Mouse (Mus musculus) intestine, postnatal 0 days (tissue): ENCODE measurements around the gene Odf4. TPM values are rescaled to one million over a fixed set of nuclear protein-coding genes. Genes with fewer than 3 reads are reported as not detected.

Experiments
- ATAC-seq: fragments of 200-750 bp; cut with Nextera tagmentation; 2 replicates; pipeline ENCODE4 v1.8.0; 2017; ENCODE audit warnings: mild to moderate bottlenecking, moderate TSS enrichment, moderate library complexity
- H3K27ac ChIP-seq: fragments of 300-500 bp; sonication (generic); 2 replicates; pipeline ENCODE4 v1.5.1; 2014; ENCODE audit warnings: mild to moderate bottlenecking, low read depth, low read length, moderate library complexity
- H3K27me3 ChIP-seq: fragments of 300-500 bp; sonication (generic); replicated peaks from 2 replicates; pipeline ENCODE4 v1.6.1; 2014; ENCODE audit warnings: low read length, mixed read lengths; ENCODE audit not compliant: control insufficient read depth, insufficient read depth
- H3K36me3 ChIP-seq: fragments of 300-500 bp; sonication (generic); 2 replicates; pipeline ENCODE4 v1.6.1; 2014; ENCODE audit warnings: mild to moderate bottlenecking, moderate library complexity; ENCODE audit not compliant: control insufficient read depth, insufficient read depth
- H3K4me1 ChIP-seq: fragments of 300-500 bp; sonication (generic); replicated peaks from 2 replicates; pipeline ENCODE4 v1.6.1; 2014; ENCODE audit warnings: antibody characterized with exemption, low read length, mixed read lengths; ENCODE audit not compliant: control insufficient read depth, insufficient read depth
- H3K4me2 ChIP-seq: fragments of 300-500 bp; sonication (generic); replicated peaks from 2 replicates; pipeline ENCODE4 v1.6.1; 2014; ENCODE audit warnings: low read depth, mild to moderate bottlenecking, moderate library complexity
- H3K4me3 ChIP-seq: fragments of 300-500 bp; sonication (generic); 2 replicates; pipeline ENCODE4 v1.5.1; 2014; ENCODE audit warnings: low read depth, low read length
- H3K9ac ChIP-seq: fragments of 300-500 bp; sonication (generic); 2 replicates; pipeline ENCODE4 v1.6.1; 2014; ENCODE audit warnings: mild to moderate bottlenecking, low read depth, low read length
- H3K9me3 ChIP-seq: fragments of 300-500 bp; sonication (generic); 2 replicates; pipeline ENCODE4 v1.6.1; 2016; ENCODE audit warnings: mixed run types; ENCODE audit not compliant: control insufficient read depth
- CTCF ChIP-seq: sonication (generic); IDR thresholded peaks from 2 replicates; pipeline ENCODE4 v1.5.1; 2016; ENCODE audit warnings: low read depth, mild to moderate bottlenecking, control low read depth, antibody characterized with exemption, moderate library complexity
- WGBS: fragments of 180-500 bp; shearing (Covaris S2); extraction: QIAGEN DNeasy Blood & Tissue Kit; methylation state at CpG from one replicate; pipeline ENCODE4 v1.1.7; 2014; 5-methylcytosine and 5-hydroxymethylcytosine counted together
- polyA plus RNA-seq: library from polyadenylated mRNA; unstranded; fragments of >200 nt; fragmentation: Nextera tagmentation; extraction: Ambion mirVana; gene quantifications from 2 replicates; pipeline ENCODE4 v1.2.1, GENCODE M21; 2015

Gene Odf4
- polyA plus RNA-seq, 1 experiment from 2014 or later: not detected

- no peaks in the 10 kb centered on the region for H3K27me3 ChIP-seq
- 30% methylated on average over 2 of the region's 2 CpGs for WGBS
- H3K4me3 ChIP-seq: no peak overlapping the region
- no peak overlapping the region for H3K9ac ChIP-seq
- H3K36me3 ChIP-seq: no peaks in the 10 kb centered on the region
- no peaks in the 10 kb centered on the region for H3K4me1 ChIP-seq
- no peak for TF ChIP-seq CTCF
- no peak overlapping the region for H3K27ac ChIP-seq
- H3K9me3 ChIP-seq: no peaks in the 10 kb centered on the region
- ATAC-seq: no peak
- H3K4me2 ChIP-seq: no peak overlapping the region
These were observed 36.3 kb downstream of the Odf4 start for GRCm38 (mm10) chr11:68890625-68891024.

GRCm38 (mm10) chr11:68888653-68889052 lies 38.2 kb downstream of the Odf4 start:
- no peaks in the 10 kb centered on the region for H3K4me1 ChIP-seq
- no peak overlapping the region for H3K27ac ChIP-seq
- WGBS: 74% methylated on average over 2 of the region's 2 CpGs
- H3K36me3 ChIP-seq: no peaks in the 10 kb centered on the region
- no peak for ATAC-seq
- H3K4me3 ChIP-seq: no peak overlapping the region
- H3K9me3 ChIP-seq: no peaks in the 10 kb centered on the region
- no peak overlapping the region for H3K4me2 ChIP-seq
- H3K9ac ChIP-seq: no peak overlapping the region
- TF ChIP-seq CTCF: no peak
- H3K27me3 ChIP-seq: no peaks in the 10 kb centered on the region

GRCm38 (mm10) chr11:68888253-68888652 lies 38.6 kb downstream of the Odf4 start, which contains the start of gene Rnf222:
Gene Rnf222 (plus strand): TSS chr11:68888553.
- no peak within 1 kb of the TSS for H3K9ac ChIP-seq
- no peaks in the 10 kb centered on the region for H3K36me3 ChIP-seq
- H3K27me3 ChIP-seq: no peaks in the 10 kb centered on the region
- 23% methylated on average over 6 of the region's 6 CpGs for WGBS
- H3K4me2 ChIP-seq: no peak within 1 kb of the TSS
- no peak within 1 kb of the TSS for H3K4me3 ChIP-seq
- ATAC-seq: no peak
- no peak for TF ChIP-seq CTCF
- H3K9me3 ChIP-seq: no peaks in the 10 kb centered on the region
- no peak within 1 kb of the TSS for H3K27ac ChIP-seq
- no peaks in the 10 kb centered on the region for H3K4me1 ChIP-seq

GRCm38 (mm10) chr11:68886091-68886490 lies 40.8 kb downstream of the Odf4 start:
- WGBS: 84% methylated on average over 5 of the region's 5 CpGs

GRCm38 (mm10) chr11:68884368-68884767 lies 42.5 kb downstream of the Odf4 start:
- ATAC-seq: no peak
- no peak for TF ChIP-seq CTCF
- Histone ChIP-seq H3K4me2 (no peak overlapping the region), H3K9me3 (no peaks in the 10 kb centered on the region), H3K27me3 (no peaks in the 10 kb centered on the region), H3K36me3 (no peaks in the 10 kb centered on the region), H3K4me3 (no peak overlapping the region), H3K4me1 (0 out of 2 replicates have a peak, but pooled peaks cover 3% of the 10 kb centered on the region), H3K27ac (no peak overlapping the region), H3K9ac (no peak overlapping the region)
- WGBS: 39% methylated on average over 5 of the region's 5 CpGs

More at GRCm38 (mm10) chr11:68886091-68886490, 40.8 kb downstream of the Odf4 start:
- H3K4me2 ChIP-seq: no peak overlapping the region
- no peak for ATAC-seq
- no peak overlapping the region for H3K9ac ChIP-seq
- H3K4me1 ChIP-seq: 0 out of 2 replicates have a peak, but pooled peaks cover 3% of the 10 kb centered on the region
- H3K36me3 ChIP-seq: no peaks in the 10 kb centered on the region
- no peaks in the 10 kb centered on the region for H3K27me3 ChIP-seq
- H3K4me3 ChIP-seq: no peak overlapping the region
- H3K27ac ChIP-seq: no peak overlapping the region
- no peak for TF ChIP-seq CTCF
- H3K9me3 ChIP-seq: no peaks in the 10 kb centered on the region

- 86% methylated on average over 2 of the region's 2 CpGs for WGBS
- Histone ChIP-seq H3K9me3 (no peaks in the 10 kb centered on the region), H3K27me3 (no peaks in the 10 kb centered on the region), H3K4me2 (no peak overlapping the region), H3K9ac (no peak overlapping the region), H3K4me3 (no peak overlapping the region), H3K27ac (no peak overlapping the region), H3K36me3 (no peaks in the 10 kb centered on the region), H3K4me1 (0 out of 2 replicates have a peak, but pooled peaks cover 3% of the 10 kb centered on the region)
- no peak for TF ChIP-seq CTCF
- ATAC-seq: no peak
These were observed 43.0 kb downstream of the Odf4 start for GRCm38 (mm10) chr11:68883843-68884242.
